Mouse (Mus musculus) hindbrain, embryonic 10.5 days (tissue): Measurements from ENCODE around the gene Bpifb3. TPM values are rescaled to one million over a fixed set of nuclear protein-coding genes. Genes with fewer than 3 reads are reported as not detected.

Experiments used
- DNase-seq: peaks from one replicate; pipeline ENCODE4 v3.0.0-alpha.2; 2017; ENCODE audit warnings: low spot score
- H3K27ac ChIP-seq: fragments of 300-500 bp; sonication (generic); 2 replicates; pipeline ENCODE4 v1.5.1; 2016; ENCODE audit warnings: mild to moderate bottlenecking, moderate library complexity
- H3K27me3 ChIP-seq: fragments of 300-500 bp; sonication (generic); 2 replicates; pipeline ENCODE4 v1.6.1; 2016; ENCODE audit warnings: mild to moderate bottlenecking; ENCODE audit not compliant: poor library complexity, insufficient read depth, severe bottlenecking
- H3K36me3 ChIP-seq: fragments of 300-500 bp; sonication (generic); 2 replicates; pipeline ENCODE4 v1.6.1; 2016; ENCODE audit warnings: mild to moderate bottlenecking, moderate library complexity
- H3K4me1 ChIP-seq: fragments of 300-500 bp; sonication (generic); replicated peaks from 2 replicates; pipeline ENCODE4 v1.6.1; 2016; ENCODE audit warnings: mild to moderate bottlenecking
- H3K4me3 ChIP-seq: fragments of 300-500 bp; sonication (generic); 2 replicates; pipeline ENCODE4 v1.5.1; 2016; ENCODE audit warnings: mild to moderate bottlenecking, moderate library complexity
- H3K9me3 ChIP-seq: fragments of 300-500 bp; sonication (generic); 2 replicates; pipeline ENCODE4 v1.6.1; 2016; ENCODE audit warnings: mild to moderate bottlenecking, moderate library complexity
- WGBS: fragments of 180-500 bp; shearing (Covaris S2); methylation state at CpG from one replicate; pipeline ENCODE4 v1.1.7; 2016; 5-methylcytosine and 5-hydroxymethylcytosine counted together
- polyA plus RNA-seq: library from polyadenylated mRNA; unstranded; fragments of >200 nt; fragmentation: Nextera tagmentation; extraction: Ambion mirVana; gene quantifications from 2 replicates; pipeline ENCODE4 v1.2.1, GENCODE M21; 2016

Bpifb3 gene
- polyA plus RNA-seq, 1 experiment from 2014 or later = not detected

- Histone ChIP-seq H3K27ac (no peak within 1 kb of the TSS), H3K4me1 (no peaks in the 10 kb centered on the region), H3K36me3 (no peaks in the 10 kb centered on the region), H3K27me3 (no peaks in the 10 kb centered on the region), H3K4me3 (no peak within 1 kb of the TSS), H3K9me3 (no peaks in the 10 kb centered on the region)
- WGBS = 90% methylated on average over 5 of the region's 5 CpGs
- no peak for DNase-seq
Measured at GRCm38 (mm10) chr2:153937843-153938242, 19.8 kb downstream of the Bpifb3 start, which contains the start of gene Bpifb4. Bpifb4 (plus strand) TSS chr2:153938212.

- no peak overlapping the region for H3K27ac ChIP-seq
- 43% methylated on average over 3 of the region's 3 CpGs for WGBS
- 0 out of 2 replicates have a peak, but pooled peaks cover 4% of the 10 kb centered on the region for H3K4me1 ChIP-seq
Measured at GRCm38 (mm10) chr2:153943537-153943936, 25.5 kb downstream of the Bpifb3 start.

GRCm38 (mm10) chr2:153944567-153944966 lies 26.5 kb downstream of the Bpifb3 start:
- Histone ChIP-seq H3K27me3 (no peaks in the 10 kb centered on the region), H3K4me1 (0 out of 2 replicates have a peak, but pooled peaks cover 4% of the 10 kb centered on the region), H3K27ac (no peak overlapping the region), H3K36me3 (no peaks in the 10 kb centered on the region), H3K9me3 (no peaks in the 10 kb centered on the region), H3K4me3 (no peak overlapping the region)
- 84% methylated on average over 8 of the region's 8 CpGs for WGBS
- DNase-seq = no peak

More at GRCm38 (mm10) chr2:153943537-153943936, 25.5 kb downstream of the Bpifb3 start:
- peak; percentile 52 for DNase-seq
- Histone ChIP-seq H3K9me3 (no peaks in the 10 kb centered on the region), H3K4me3 (no peak overlapping the region), H3K36me3 (no peaks in the 10 kb centered on the region), H3K27me3 (no peaks in the 10 kb centered on the region)

- Histone ChIP-seq H3K4me3 (no peak overlapping the region), H3K36me3 (no peaks in the 10 kb centered on the region), H3K27me3 (no peaks in the 10 kb centered on the region), H3K9me3 (no peaks in the 10 kb centered on the region), H3K27ac (no peak overlapping the region), H3K4me1 (0 out of 2 replicates have a peak, but pooled peaks cover 2% of the 10 kb centered on the region)
- 33% methylated on average over 6 of the region's 6 CpGs for WGBS
- DNase-seq = peak; percentile 72
Measured at GRCm38 (mm10) chr2:153952897-153953296, 34.9 kb downstream of the Bpifb3 start.

GRCm38 (mm10) chr2:153953836-153954235 lies 35.8 kb downstream of the Bpifb3 start:
- H3K4me3 ChIP-seq = peak overlapping the region; percentile 32
- WGBS = 9% methylated on average over 6 of the region's 6 CpGs

GRCm38 (mm10) chr2:153962821-153963331 lies 44.8 kb downstream of the Bpifb3 start:
- Histone ChIP-seq H3K27me3 (no peaks in the 10 kb centered on the region), H3K4me1 (no peaks in the 10 kb centered on the region), H3K9me3 (no peaks in the 10 kb centered on the region), H3K36me3 (no peaks in the 10 kb centered on the region), H3K27ac (no peak overlapping the region), H3K4me3 (no peak overlapping the region)
- 77% methylated on average over 4 of the region's 4 CpGs for WGBS
- no peak for DNase-seq

More at GRCm38 (mm10) chr2:153953836-153954235, 35.8 kb downstream of the Bpifb3 start:
- Histone ChIP-seq H3K27ac (no peak overlapping the region), H3K9me3 (no peaks in the 10 kb centered on the region), H3K4me1 (0 out of 2 replicates have a peak, but pooled peaks cover 2% of the 10 kb centered on the region), H3K36me3 (no peaks in the 10 kb centered on the region), H3K27me3 (no peaks in the 10 kb centered on the region)
- peak; percentile 63 for DNase-seq

- no peaks in the 10 kb centered on the region for H3K27me3 ChIP-seq
- no peaks in the 10 kb centered on the region for H3K9me3 ChIP-seq
- no peaks in the 10 kb centered on the region for H3K36me3 ChIP-seq
- no peak for DNase-seq
- H3K4me3 ChIP-seq = no peak overlapping the region
- no peak overlapping the region for H3K27ac ChIP-seq
- H3K4me1 ChIP-seq = no peaks in the 10 kb centered on the region
- WGBS = 88% methylated on average over 1 of the region's 1 CpGs
Measured at GRCm38 (mm10) chr2:153963334-153963733, 45.3 kb downstream of the Bpifb3 start.

GRCm38 (mm10) chr2:153970221-153970620 lies 52.2 kb downstream of the Bpifb3 start:
- no peaks in the 10 kb centered on the region for H3K27me3 ChIP-seq
- no peak overlapping the region; the same call in 1 of the 2 replicates for H3K27ac ChIP-seq
- no peaks in the 10 kb centered on the region for H3K9me3 ChIP-seq
- DNase-seq = peak; percentile 23
- H3K4me3 ChIP-seq = no peak overlapping the region
- H3K36me3 ChIP-seq = no peaks in the 10 kb centered on the region
- WGBS = 75% methylated on average over 5 of the region's 5 CpGs
- H3K4me1 ChIP-seq = no peaks in the 10 kb centered on the region

GRCm38 (mm10) chr2:153974582-153974981 lies 56.6 kb downstream of the Bpifb3 start, which contains the start of gene Bpifa6:
Bpifa6 (plus strand) TSS chr2:153974945.
- no peaks in the 10 kb centered on the region for H3K27me3 ChIP-seq
- 86% methylated on average over 5 of the region's 5 CpGs for WGBS
- H3K9me3 ChIP-seq = no peaks in the 10 kb centered on the region
- no peaks in the 10 kb centered on the region for H3K4me1 ChIP-seq
- H3K27ac ChIP-seq = no peak within 1 kb of the TSS
- no peaks in the 10 kb centered on the region for H3K36me3 ChIP-seq
- DNase-seq = no peak
- no peak within 1 kb of the TSS for H3K4me3 ChIP-seq

Other genes starting within 250 kb of the Bpifb3 start
- gene Dnmt3c, start 221.6 kb upstream of the Bpifb3 start, polyA plus RNA-seq = not detected in 2 replicates
- 314 and 319 TPM in 2 replicates for gene Mapre1, start 177.0 kb upstream of the Bpifb3 start, polyA plus RNA-seq
- 0.08 and 0.15 TPM in 2 replicates for gene Efcab8, start 138.3 kb upstream of the Bpifb3 start, polyA plus RNA-seq
- not detected in 2 replicates for gene Sun5, start 47.1 kb upstream of the Bpifb3 start, polyA plus RNA-seq
- not detected in 2 replicates for gene Bpifb2, start 43.2 kb upstream of the Bpifb3 start, polyA plus RNA-seq
- gene Bpifb6, start 17.8 kb upstream of the Bpifb3 start, polyA plus RNA-seq = not detected in 2 replicates
- not detected in 2 replicates for gene Bpifb4, start 20.0 kb downstream of the Bpifb3 start, polyA plus RNA-seq
- gene Bpifa6, start 56.7 kb downstream of the Bpifb3 start, polyA plus RNA-seq = not detected in 2 replicates
- not detected in 2 replicates for gene Bpifa2, start 90.0 kb downstream of the Bpifb3 start, polyA plus RNA-seq
- not detected in 2 replicates for gene Bpifa3, start 212.1 kb downstream of the Bpifb3 start, polyA plus RNA-seq
- gene Bpifa1, start 224.7 kb downstream of the Bpifb3 start, polyA plus RNA-seq = 0.18 TPM in 1 of 2 replicates, not detected in the other
- not detected in 2 replicates for gene Bpifa5, start 244.4 kb downstream of the Bpifb3 start, polyA plus RNA-seq